Mouse (Mus musculus) hindbrain, embryonic 15.5 days (tissue): ENCODE data around the gene Myadml2. TPM values are rescaled to one million over a fixed set of nuclear protein-coding genes. Genes with fewer than 3 reads are reported as not detected.

Experiments
- ATAC-seq: fragments of 200-750 bp; cut with Nextera tagmentation; 2 replicates; pipeline ENCODE4 v1.8.0; 2017; ENCODE audit warnings: low read depth, moderate number of reproducible peaks, moderate TSS enrichment; ENCODE audit not compliant: low FRiP score
- H3K27ac ChIP-seq: fragments of 300-500 bp; sonication (generic); replicated peaks from 2 replicates; pipeline ENCODE4 v1.5.1; 2015; ENCODE audit warnings: mild to moderate bottlenecking, inconsistent platforms
- H3K27me3 ChIP-seq: fragments of 300-500 bp; sonication (generic); 2 replicates; pipeline ENCODE4 v1.6.1; 2015; ENCODE audit warnings: control low read depth, inconsistent platforms
- H3K36me3 ChIP-seq: fragments of 300-500 bp; sonication (generic); 2 replicates; pipeline ENCODE4 v1.6.1; 2015; ENCODE audit warnings: control low read depth, inconsistent platforms
- H3K4me1 ChIP-seq: fragments of 300-500 bp; sonication (generic); replicated peaks from 2 replicates; pipeline ENCODE4 v1.6.1; 2015; ENCODE audit warnings: control low read depth, inconsistent platforms
- H3K4me2 ChIP-seq: fragments of 300-500 bp; sonication (generic); 2 replicates; pipeline ENCODE4 v1.6.1; 2015; ENCODE audit warnings: moderate library complexity, mild to moderate bottlenecking, inconsistent platforms
- H3K4me3 ChIP-seq: fragments of 300-500 bp; sonication (generic); 2 replicates; pipeline ENCODE4 v1.5.1; 2015; ENCODE audit warnings: mild to moderate bottlenecking, inconsistent platforms
- H3K9ac ChIP-seq: fragments of 300-500 bp; sonication (generic); 2 replicates; pipeline ENCODE4 v1.6.1; 2015; ENCODE audit warnings: inconsistent platforms
- H3K9me3 ChIP-seq: fragments of 300-500 bp; sonication (generic); 2 replicates; pipeline ENCODE4 v1.6.1; 2016; ENCODE audit warnings: control low read depth, inconsistent platforms
- WGBS: fragments of 180-500 bp; shearing (Covaris S2); methylation state at CpG from one replicate; pipeline ENCODE4 v1.1.7; 2015; 5-methylcytosine and 5-hydroxymethylcytosine counted together
- polyA plus RNA-seq: library from polyadenylated mRNA; unstranded; fragments of >200 nt; fragmentation: Nextera tagmentation; extraction: Ambion mirVana; gene quantifications from 2 replicates; pipeline ENCODE4 v1.2.1, GENCODE M21; 2015

Myadml2 gene
- polyA plus RNA-seq, 1 experiment from 2014 or later: 0.67 TPM

GRCm38 (mm10) chr11:120615167-120615566 is 32.8 kb downstream of the Myadml2 start:
- no peak overlapping the region for H3K4me2 ChIP-seq
- H3K9me3 ChIP-seq: no peaks in the 10 kb centered on the region
- ATAC-seq: no peak
- H3K4me3 ChIP-seq: no peak overlapping the region
- peaks cover 23% of the 10 kb centered on the region for H3K4me1 ChIP-seq
- 94% methylated on average over 6 of the region's 6 CpGs for WGBS
- no peak overlapping the region for H3K27ac ChIP-seq
- H3K27me3 ChIP-seq: no peaks in the 10 kb centered on the region
- peaks cover 48% of the 10 kb centered on the region for H3K36me3 ChIP-seq
- no peak overlapping the region for H3K9ac ChIP-seq

DNA sequence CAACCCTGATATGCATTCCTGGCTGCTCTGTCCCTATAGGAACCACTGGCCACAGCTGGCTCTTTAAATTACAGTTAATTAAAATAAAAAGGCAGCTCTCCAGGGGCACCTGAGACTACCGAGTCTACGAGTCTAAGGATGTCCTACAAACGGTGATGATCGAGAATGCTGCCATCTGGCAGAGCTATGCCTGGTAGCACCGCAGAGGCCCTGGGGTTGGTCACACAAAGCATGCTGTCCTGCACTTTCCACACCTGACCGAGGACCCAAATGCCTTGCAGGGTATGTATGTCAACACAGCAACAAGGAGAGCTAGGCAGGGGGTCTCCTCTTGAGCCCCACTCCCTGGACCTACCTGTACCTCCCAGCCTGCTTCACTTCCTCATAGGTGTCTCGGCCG is 34.0 kb downstream of the Myadml2 start:
- Histone ChIP-seq H3K9me3 (no peaks in the 10 kb centered on the region), H3K27ac (no peak overlapping the region), H3K27me3 (no peaks in the 10 kb centered on the region; the same call in 1 of the 2 replicates), H3K4me3 (no peak overlapping the region), H3K4me2 (no peak overlapping the region), H3K36me3 (peaks cover 40% of the 10 kb centered on the region), H3K9ac (no peak overlapping the region), H3K4me1 (peaks cover 23% of the 10 kb centered on the region)
- WGBS: 73% methylated on average over 8 of the region's 8 CpGs
- no peak for ATAC-seq

- Histone ChIP-seq H3K27me3 (no peaks in the 10 kb centered on the region; the same call in 1 of the 2 replicates), H3K36me3 (peaks cover 36% of the 10 kb centered on the region), H3K9me3 (no peaks in the 10 kb centered on the region), H3K27ac (no peak overlapping the region), H3K9ac (no peak overlapping the region), H3K4me1 (peaks cover 26% of the 10 kb centered on the region), H3K4me2 (no peak overlapping the region), H3K4me3 (no peak overlapping the region)
- WGBS: 87% methylated on average over 10 of the region's 10 CpGs
- no peak for ATAC-seq
These were observed 34.4 kb downstream of the Myadml2 start for GRCm38 (mm10) chr11:120613481-120613972.

- H3K4me1 ChIP-seq: peaks cover 31% of the 10 kb centered on the region
- no peak overlapping the region for H3K4me2 ChIP-seq
- no peak overlapping the region for H3K9ac ChIP-seq
- H3K27me3 ChIP-seq: no peaks in the 10 kb centered on the region; the same call in 1 of the 2 replicates
- no peaks in the 10 kb centered on the region for H3K9me3 ChIP-seq
- 55% methylated on average over 6 of the region's 6 CpGs for WGBS
- H3K4me3 ChIP-seq: no peak overlapping the region
- H3K27ac ChIP-seq: no peak overlapping the region
- ATAC-seq: no peak
- H3K36me3 ChIP-seq: peaks cover 32% of the 10 kb centered on the region
These were observed 35.2 kb downstream of the Myadml2 start for GRCm38 (mm10) chr11:120612763-120613162.

DNA sequence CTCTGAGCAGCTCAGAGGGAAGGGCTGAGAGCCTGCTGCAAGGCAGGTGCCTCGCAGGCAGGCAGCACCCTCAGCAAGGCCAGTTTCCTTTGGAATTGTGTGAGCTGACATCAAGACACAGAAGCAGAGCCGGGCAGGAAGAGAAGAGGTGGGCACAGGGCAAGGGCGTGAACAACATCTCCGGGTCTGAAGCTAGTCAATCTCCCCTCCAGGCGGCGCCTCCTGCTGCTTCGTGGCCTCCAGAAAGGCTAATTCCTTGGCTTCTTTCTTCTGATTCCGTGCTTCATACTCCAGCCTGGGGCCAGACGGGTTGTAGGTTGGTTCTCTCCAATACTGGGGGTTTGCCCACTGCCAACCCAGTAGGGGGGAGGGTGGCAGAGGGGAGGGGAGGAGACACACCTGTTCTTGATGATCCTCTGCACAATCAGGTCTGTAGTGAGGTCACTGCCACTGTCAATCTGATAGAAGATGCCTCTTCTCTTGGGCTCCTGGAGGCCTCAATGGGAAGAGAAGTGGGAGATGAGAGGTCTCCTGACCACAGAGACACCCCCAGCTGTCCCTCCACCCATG is 37.4 kb downstream of the Myadml2 start:
- H3K4me2 ChIP-seq: no peak overlapping the region
- no peak for ATAC-seq
- H3K9ac ChIP-seq: no peak overlapping the region
- H3K27me3 ChIP-seq: no peaks in the 10 kb centered on the region; the same call in 1 of the 2 replicates
- H3K27ac ChIP-seq: no peak overlapping the region
- no peak overlapping the region for H3K4me3 ChIP-seq
- H3K9me3 ChIP-seq: no peaks in the 10 kb centered on the region
- H3K4me1 ChIP-seq: peaks cover 15% of the 10 kb centered on the region
- peaks cover 35% of the 10 kb centered on the region for H3K36me3 ChIP-seq
- 81% methylated on average over 9 of the region's 9 CpGs for WGBS

DNA sequence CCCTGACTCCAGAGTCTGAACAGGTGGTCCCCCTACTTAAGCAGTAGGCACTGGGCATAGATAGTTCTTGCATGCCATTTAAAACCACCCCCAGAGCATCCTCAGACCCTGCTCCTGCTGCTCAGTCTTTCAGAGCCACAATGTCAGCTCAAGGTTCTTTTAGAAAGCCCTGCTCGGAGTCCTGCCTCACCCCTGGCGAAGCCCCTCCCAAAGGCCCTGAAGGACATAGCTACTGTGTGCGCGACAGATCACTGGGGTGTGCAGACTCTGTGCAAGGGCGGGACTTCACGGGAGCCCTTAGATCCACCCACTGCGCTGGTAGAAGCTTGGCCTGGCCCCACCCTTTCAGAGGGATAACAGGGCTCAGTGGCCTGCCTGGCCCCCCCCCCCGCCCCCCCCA is 38.7 kb downstream of the Myadml2 start:
- H3K27ac ChIP-seq: no peak overlapping the region
- H3K9me3 ChIP-seq: no peaks in the 10 kb centered on the region
- H3K4me3 ChIP-seq: no peak overlapping the region
- WGBS: 46% methylated on average over 8 of the region's 8 CpGs
- no peak for ATAC-seq
- H3K4me2 ChIP-seq: peak overlapping the region; percentile 47; the same call in 1 of the 2 replicates
- no peak overlapping the region for H3K9ac ChIP-seq
- H3K27me3 ChIP-seq: no peaks in the 10 kb centered on the region; the same call in 1 of the 2 replicates
- H3K36me3 ChIP-seq: peaks cover 45% of the 10 kb centered on the region
- H3K4me1 ChIP-seq: peaks cover 8% of the 10 kb centered on the region

DNA sequence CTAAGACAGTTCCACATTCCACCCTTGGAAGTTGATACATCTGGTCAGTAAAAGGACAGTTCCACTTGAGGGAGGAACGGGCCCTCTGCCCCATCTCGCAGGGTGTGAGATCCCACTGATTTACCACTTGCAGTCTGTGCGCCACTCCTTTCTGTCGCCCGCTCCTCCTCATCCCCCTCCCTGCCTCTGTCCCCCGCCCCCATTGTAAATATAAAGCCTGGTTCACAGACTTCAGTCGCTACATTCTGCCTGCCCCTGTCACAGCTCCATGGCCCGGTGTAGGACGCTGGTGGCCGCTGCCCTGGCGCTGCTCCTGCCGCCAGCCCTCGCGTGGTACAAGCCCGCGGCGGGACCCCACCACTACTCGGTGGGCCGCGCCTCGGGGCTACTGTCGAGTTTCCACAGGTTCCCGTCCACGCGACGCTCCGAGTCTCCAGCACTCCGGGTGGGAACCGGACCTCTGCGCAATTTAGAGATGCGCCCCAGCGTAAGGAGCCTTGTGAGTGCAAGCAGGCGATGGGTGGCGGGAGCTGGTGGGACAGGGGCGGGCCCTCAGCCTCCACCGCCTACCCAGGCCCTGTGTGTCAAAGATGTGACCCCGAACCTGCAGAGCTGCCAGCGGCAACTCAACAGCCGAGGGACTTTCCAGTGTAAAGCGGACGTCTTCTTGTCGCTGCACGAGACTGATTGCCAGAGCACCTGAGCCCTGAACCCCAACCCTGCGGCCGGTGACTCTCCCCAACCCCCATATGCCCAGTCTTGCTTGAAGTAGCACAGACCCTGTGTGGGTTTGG is 39.5 kb downstream of the Myadml2 start, which contains the start of gene Npb:
TSS of gene Npb (plus strand) at position 237 of the 794 bp plus-strand sequence.
- H3K9ac ChIP-seq: 0 out of 2 replicates have a peak within 1 kb of the TSS, but pooled peaks have one; percentile 12
- H3K27me3 ChIP-seq: no peaks in the 10 kb centered on the region; the same call in 1 of the 2 replicates
- H3K4me2 ChIP-seq: peak within 1 kb of the TSS; percentile 47
- peaks cover 45% of the 10 kb centered on the region for H3K36me3 ChIP-seq
- no peak for ATAC-seq
- 9% methylated on average over 44 of the region's 45 CpGs for WGBS
- peak within 1 kb of the TSS; percentile 11 for H3K4me3 ChIP-seq
- H3K27ac ChIP-seq: no peak within 1 kb of the TSS
- peaks cover 8% of the 10 kb centered on the region for H3K4me1 ChIP-seq
- H3K9me3 ChIP-seq: no peaks in the 10 kb centered on the region

DNA sequence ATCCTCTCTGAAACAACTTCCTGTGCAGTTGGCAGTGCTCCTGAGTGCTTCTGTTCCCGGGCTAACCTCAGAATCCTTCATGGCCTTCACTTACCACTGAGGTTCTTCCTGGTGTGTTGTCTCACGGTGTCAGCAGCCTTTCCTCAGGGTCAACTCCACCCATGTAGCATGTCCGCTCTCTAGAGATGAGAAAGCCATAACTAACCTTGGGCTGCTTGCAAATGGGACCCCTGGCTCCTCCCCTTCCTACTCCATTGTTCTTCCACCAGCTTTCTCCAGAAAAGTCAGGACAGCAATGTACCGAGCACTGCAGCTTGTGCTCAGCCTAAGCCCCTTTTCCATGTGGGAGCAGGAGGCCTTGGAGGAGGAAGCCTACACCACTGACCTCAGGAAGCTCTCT is 41.2 kb downstream of the Myadml2 start:
- Histone ChIP-seq H3K27me3 (no peaks in the 10 kb centered on the region; the same call in 1 of the 2 replicates), H3K9me3 (no peaks in the 10 kb centered on the region), H3K36me3 (peaks cover 46% of the 10 kb centered on the region), H3K4me2 (no peak overlapping the region), H3K27ac (no peak overlapping the region), H3K4me1 (peaks cover 8% of the 10 kb centered on the region), H3K9ac (no peak overlapping the region), H3K4me3 (no peak overlapping the region)
- 79% methylated on average over 4 of the region's 4 CpGs for WGBS
- no peak for ATAC-seq

DNA sequence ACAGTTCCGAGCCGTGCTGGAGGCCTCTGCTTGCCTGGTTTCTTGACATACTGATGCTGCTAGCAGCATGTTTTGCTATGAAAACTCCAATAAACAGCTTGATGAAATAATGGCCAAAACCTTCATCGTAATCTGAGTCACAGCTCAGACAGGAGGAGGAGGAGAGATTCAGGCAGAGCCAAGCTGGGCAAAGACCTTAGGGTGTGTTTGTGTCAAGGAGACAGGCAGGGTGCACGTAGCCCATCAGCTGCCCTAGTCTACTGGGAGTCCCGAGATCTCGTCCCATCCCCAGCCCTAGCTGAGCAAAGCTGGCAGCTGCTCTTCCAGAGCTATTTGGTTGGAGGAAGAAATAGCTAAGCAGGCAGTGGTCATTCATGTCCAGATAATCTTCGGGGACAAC is 42.3 kb downstream of the Myadml2 start:
- Histone ChIP-seq H3K4me1 (peaks cover 8% of the 10 kb centered on the region), H3K36me3 (peaks cover 42% of the 10 kb centered on the region), H3K27me3 (no peaks in the 10 kb centered on the region; the same call in 1 of the 2 replicates), H3K27ac (no peak overlapping the region), H3K9ac (no peak overlapping the region), H3K9me3 (no peaks in the 10 kb centered on the region), H3K4me2 (no peak overlapping the region), H3K4me3 (no peak overlapping the region)
- WGBS: 91% methylated on average over 7 of the region's 7 CpGs
- no peak for ATAC-seq

DNA sequence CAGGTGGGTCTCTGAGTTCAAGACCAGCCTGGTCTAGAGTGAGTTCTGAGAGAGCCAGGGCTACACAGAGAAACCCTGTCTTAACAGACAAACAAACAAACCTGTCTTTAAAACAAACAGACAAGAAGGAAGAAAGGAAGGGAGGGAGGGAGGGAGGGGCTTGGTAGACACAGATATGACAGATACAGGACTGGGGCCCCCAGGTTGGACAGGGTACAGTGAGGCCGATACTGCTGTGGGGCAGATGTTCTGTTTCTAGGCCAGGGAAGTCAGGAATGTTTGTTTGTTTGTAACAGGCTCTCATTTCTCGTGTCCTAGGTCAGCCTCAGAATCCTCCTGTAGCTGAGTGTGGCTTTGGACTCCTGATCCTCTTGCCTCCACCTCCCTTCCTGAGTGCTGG is 44.4 kb downstream of the Myadml2 start:
- H3K4me2 ChIP-seq: no peak overlapping the region
- H3K9me3 ChIP-seq: no peaks in the 10 kb centered on the region
- no peaks in the 10 kb centered on the region for H3K27me3 ChIP-seq
- H3K27ac ChIP-seq: no peak overlapping the region
- H3K4me1 ChIP-seq: peaks cover 12% of the 10 kb centered on the region
- peaks cover 37% of the 10 kb centered on the region for H3K36me3 ChIP-seq
- no peak for ATAC-seq
- no peak overlapping the region for H3K4me3 ChIP-seq
- 87% methylated on average over 2 of the region's 2 CpGs for WGBS
- H3K9ac ChIP-seq: no peak overlapping the region

DNA sequence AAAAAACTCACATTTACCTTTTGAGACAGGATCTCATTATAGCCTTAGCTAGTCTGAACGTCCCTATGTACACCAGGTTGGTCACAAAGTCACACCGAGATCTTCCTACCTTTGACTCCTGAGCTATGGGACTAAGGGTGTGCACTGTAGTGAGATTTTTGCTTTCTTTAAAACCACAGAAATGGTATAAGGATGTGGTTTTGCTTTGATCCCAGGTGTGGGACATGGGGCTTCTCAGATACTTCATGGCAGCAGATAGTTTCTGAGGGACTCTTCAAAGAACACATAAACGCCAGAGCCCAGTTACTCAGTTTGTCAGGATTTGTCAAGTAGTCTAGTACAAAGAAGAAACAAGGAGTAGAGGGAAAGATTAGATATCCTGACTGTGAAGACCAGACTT is 47.2 kb downstream of the Myadml2 start:
- no peaks in the 10 kb centered on the region for H3K9me3 ChIP-seq
- no peak overlapping the region for H3K27ac ChIP-seq
- no peak for ATAC-seq
- peaks cover 46% of the 10 kb centered on the region for H3K36me3 ChIP-seq
- H3K27me3 ChIP-seq: no peaks in the 10 kb centered on the region
- no peak overlapping the region for H3K9ac ChIP-seq
- no peak overlapping the region for H3K4me2 ChIP-seq
- H3K4me3 ChIP-seq: no peak overlapping the region
- peaks cover 23% of the 10 kb centered on the region for H3K4me1 ChIP-seq
- WGBS: 93% methylated on average over 3 of the region's 3 CpGs

DNA sequence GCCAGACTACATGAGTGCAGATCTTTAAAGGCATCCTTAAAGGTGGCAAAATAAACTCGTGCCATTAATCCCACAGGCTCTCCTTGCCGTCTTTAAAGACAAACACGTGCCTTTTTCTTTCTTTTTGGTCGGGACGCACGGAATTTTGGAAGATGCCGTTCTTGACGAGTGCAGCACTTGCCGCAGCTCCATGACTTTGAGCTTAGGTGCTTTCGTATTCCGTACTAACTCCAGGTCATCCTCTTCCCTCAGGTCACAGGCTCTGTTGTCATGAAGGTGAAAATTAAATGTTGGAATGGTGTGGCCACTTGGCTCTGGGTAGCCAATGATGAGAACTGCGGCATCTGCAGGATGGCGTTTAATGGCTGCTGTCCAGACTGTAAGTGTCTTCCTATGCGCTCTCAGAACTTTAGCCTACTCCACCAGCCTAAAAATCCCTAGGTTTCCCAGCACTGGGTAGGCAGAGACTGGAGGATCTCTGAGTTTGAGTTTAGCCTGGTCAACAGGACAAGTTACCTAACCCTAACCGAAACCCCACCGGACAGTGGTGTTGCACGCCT is 48.9 kb downstream of the Myadml2 start:
- Histone ChIP-seq H3K27me3 (no peaks in the 10 kb centered on the region), H3K4me1 (peaks cover 23% of the 10 kb centered on the region), H3K9ac (peak overlapping the region; percentile 45), H3K4me3 (peak overlapping the region; percentile 86), H3K9me3 (no peaks in the 10 kb centered on the region), H3K4me2 (peak overlapping the region; percentile 97), H3K27ac (peak overlapping the region; percentile 80), H3K36me3 (peaks cover 49% of the 10 kb centered on the region)
- 46% methylated on average over 17 of the region's 17 CpGs for WGBS
- no peak for ATAC-seq
